In the genomic region with DNA sequence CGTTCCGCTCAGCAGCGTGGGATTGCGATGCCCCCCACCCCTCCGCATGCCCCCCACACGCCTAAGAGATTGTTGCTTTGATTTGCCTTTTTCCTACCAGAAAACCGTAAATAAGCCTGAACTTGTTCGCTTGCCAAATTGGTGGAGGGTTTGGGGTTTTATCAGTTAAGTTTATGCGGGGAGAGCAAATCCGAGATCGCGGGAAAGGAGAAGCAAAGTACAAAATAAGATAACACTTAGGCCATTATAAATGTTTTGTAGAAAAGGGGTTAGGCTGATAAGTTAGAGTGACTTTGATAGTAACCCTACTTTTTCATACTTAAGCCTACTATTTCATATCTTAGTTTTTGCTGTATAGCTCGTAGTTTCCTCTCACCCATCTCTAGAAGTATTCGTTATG, we compare ENCODE assay signal across 8 mouse cellular contexts. TPM values are rescaled to one million over a fixed set of nuclear protein-coding genes. Genes with fewer than 3 reads are reported as not detected.
DNase-seq lines count a peak whose midpoint lies in the region; ATAC-seq and TF ChIP-seq lines count a peak whose summit lies in the region.

No protein-coding gene starts in this region.

- no peak for TF ChIP-seq CTCF in cerebellum, adult 2 months (IDR thresholded peaks at IDR 0.05; ENCODE audit: borderline replicate concordance, insufficient read depth, low read depth, low read length)

- H3K9ac ChIP-seq in neural tube, embryonic 11.5 days (ENCODE audit: low read length), result peak overlapping the region; percentile 71
- H3K9ac ChIP-seq in limb, embryonic 13.5 days, result peak overlapping the region; percentile 67
- H3K9ac ChIP-seq in stomach, embryonic 14.5 days (replicated peaks; ENCODE audit: low read depth, low read length), result peak overlapping the region; percentile 48

- 13% methylated on average over 14 of the region's 14 CpGs for whole genome bisulfite sequencing in cerebellum, adult 2 months
- WGBS in neural tube, embryonic 11.5 days, result 23% methylated on average over 14 of the region's 14 CpGs
- WGBS in limb, embryonic 13.5 days, result 24% methylated on average over 14 of the region's 14 CpGs
- 20% methylated on average over 14 of the region's 14 CpGs for WGBS in stomach, embryonic 14.5 days

- H3K4me1 ChIP-seq in cerebellum, adult 2 months (ENCODE audit: control insufficient read depth, insufficient read depth, low read length), result no peaks in the 10 kb centered on the region
- H3K4me1 ChIP-seq in neural tube, embryonic 11.5 days (ENCODE audit: control insufficient read depth, insufficient read depth, low read length), result 0 out of 2 replicates have a peak, but pooled peaks cover 2% of the 10 kb centered on the region
- H3K4me1 ChIP-seq in limb, embryonic 13.5 days, result peaks cover 6% of the 10 kb centered on the region; the same call in 1 of the 2 replicates
- no peaks in the 10 kb centered on the region for H3K4me1 ChIP-seq in stomach, embryonic 14.5 days (ENCODE audit: control insufficient read depth, insufficient read depth, low read length)

- no peak for ATAC-seq in cerebellum, adult (ENCODE audit: insufficient number of reproducible peaks, low FRiP score, low TSS enrichment)
- no peak for ATAC-seq in neural tube, embryonic 11.5 days (ENCODE audit: insufficient read depth, low FRiP score, low TSS enrichment)
- ATAC-seq in limb, embryonic 13.5 days (ENCODE audit: low FRiP score, low read depth), result no peak
- no peak for ATAC-seq in stomach, embryonic 14.5 days (ENCODE audit: insufficient number of reproducible peaks, insufficient read depth, low FRiP score, low read depth)
- ATAC-seq in granulocyte monocyte progenitor cell, adult 5-6 weeks (replicated peaks; ENCODE audit: poor library complexity, severe bottlenecking), result no peak

- H3K27ac ChIP-seq in cerebellum, adult 2 months (ENCODE audit: insufficient read depth, low read length), result no peak overlapping the region
- H3K27ac ChIP-seq in neural tube, embryonic 11.5 days (ENCODE audit: low read depth, low read length), result no peak overlapping the region
- H3K27ac ChIP-seq in limb, embryonic 13.5 days, result peak overlapping the region; percentile 16; the same call in 1 of the 2 replicates
- peak overlapping the region; percentile 93; the same call in 1 of the 2 replicates for H3K27ac ChIP-seq in stomach, embryonic 14.5 days (ENCODE audit: low read length)

- peaks cover 2% of the 10 kb centered on the region; the same call in 1 of the 2 replicates for H3K36me3 ChIP-seq in neural tube, embryonic 11.5 days (ENCODE audit: control insufficient read depth, insufficient read depth, low read length)
- peaks cover 8% of the 10 kb centered on the region for H3K36me3 ChIP-seq in limb, embryonic 13.5 days
- H3K36me3 ChIP-seq in stomach, embryonic 14.5 days (ENCODE audit: control insufficient read depth, insufficient read depth, low read length), result no peaks in the 10 kb centered on the region

- H3K9me3 ChIP-seq in neural tube, embryonic 11.5 days (ENCODE audit: control insufficient read depth, low read length), result no peaks in the 10 kb centered on the region
- no peaks in the 10 kb centered on the region for H3K9me3 ChIP-seq in limb, embryonic 13.5 days
- no peaks in the 10 kb centered on the region for H3K9me3 ChIP-seq in stomach, embryonic 14.5 days (ENCODE audit: control insufficient read depth, low read depth, low read length)

- no peaks in the 10 kb centered on the region for H3K27me3 ChIP-seq in cerebellum, adult 2 months (ENCODE audit: control insufficient read depth, insufficient read depth, low read length)
- 0 out of 2 replicates have a peak, but pooled peaks cover 7% of the 10 kb centered on the region for H3K27me3 ChIP-seq in neural tube, embryonic 11.5 days (ENCODE audit: control insufficient read depth, insufficient read depth, low read length)
- peaks cover 35% of the 10 kb centered on the region for H3K27me3 ChIP-seq in limb, embryonic 13.5 days
- no peaks in the 10 kb centered on the region for H3K27me3 ChIP-seq in stomach, embryonic 14.5 days (ENCODE audit: control insufficient read depth, insufficient read depth, low read length)

- no peak for TF ChIP-seq POLR2A in cerebellum, adult 2 months (IDR thresholded peaks at IDR 0.05; ENCODE audit: borderline replicate concordance, insufficient read depth, low read length)

- peak overlapping the region; percentile 78 for H3K4me3 ChIP-seq in cerebellum, adult 2 months (replicated peaks; ENCODE audit: insufficient read depth, low read depth, low read length)
- peak overlapping the region; percentile 54 for H3K4me3 ChIP-seq in neural tube, embryonic 11.5 days (ENCODE audit: low read depth, low read length)
- H3K4me3 ChIP-seq in limb, embryonic 13.5 days, result peak overlapping the region; percentile 54
- peak overlapping the region; percentile 48 for H3K4me3 ChIP-seq in stomach, embryonic 14.5 days (ENCODE audit: low read depth, low read length)

- peak overlapping the region; percentile 50 for H3K4me2 ChIP-seq in neural tube, embryonic 11.5 days (ENCODE audit: low read depth)
- H3K4me2 ChIP-seq in limb, embryonic 13.5 days (replicated peaks), result peak overlapping the region; percentile 67
- peak overlapping the region; percentile 44 for H3K4me2 ChIP-seq in stomach, embryonic 14.5 days (replicated peaks; ENCODE audit: low read depth, low read length)

- peak in 1 of 2 experiments; percentile 9 for DNase-seq in cerebellum, adult 2 months
- DNase-seq in neural tube, embryonic 11.5 days (ENCODE audit: low spot score), result no peak
- no peak for DNase-seq in neural tube, embryonic 10.5 days (ENCODE audit: extremely low spot score, low spot score)
- no peak for DNase-seq in cerebellum, postnatal 36 days

RNA-seq across cellular contexts. Expression of a gene that starts 1.0 kb away (rescaled TPM):
- polyA plus RNA-seq in cerebellum, adult 2 months (2012; rRNA removed), result 59.9 and 61.2 TPM in 2 replicates
- 117 and 125 TPM in 2 replicates for polyA plus RNA-seq in neural tube, embryonic 11.5 days (2014; fragmentation: Nextera tagmentation; extraction: Ambion mirVana)
- 114 and 116 TPM in 2 replicates for polyA plus RNA-seq in limb, embryonic 13.5 days (2015; fragmentation: Nextera tagmentation; extraction: Ambion mirVana)
- polyA plus RNA-seq in stomach, embryonic 14.5 days (2014; fragmentation: Nextera tagmentation; extraction: Ambion mirVana), result 104 and 108 TPM in 2 replicates
- 122 and 129 TPM in 2 replicates for total RNA-seq in granulocyte monocyte progenitor cell, adult 5-6 weeks (2014; fragmentation: Nextera tagmentation)
- 246 and 271 TPM in 2 replicates for total RNA-seq in granulocyte monocyte progenitor cell, adult 5-6 weeks (2017)

RNA-seq across cellular contexts. Expression of a gene that starts 1.1 kb away (rescaled TPM):
- 0.54 and 0.68 TPM in 2 replicates for polyA plus RNA-seq in cerebellum, adult 2 months (2012; rRNA removed)
- polyA plus RNA-seq in neural tube, embryonic 11.5 days (2014; fragmentation: Nextera tagmentation; extraction: Ambion mirVana), result 4.8 and 5.8 TPM in 2 replicates
- 2.3 and 2.6 TPM in 2 replicates for polyA plus RNA-seq in limb, embryonic 13.5 days (2015; fragmentation: Nextera tagmentation; extraction: Ambion mirVana)
- 1.5 and 1.6 TPM in 2 replicates for polyA plus RNA-seq in stomach, embryonic 14.5 days (2014; fragmentation: Nextera tagmentation; extraction: Ambion mirVana)
- 0.64 and 2.5 TPM in 2 replicates for total RNA-seq in granulocyte monocyte progenitor cell, adult 5-6 weeks (2014; fragmentation: Nextera tagmentation)
- 2.8 and 3.2 TPM in 2 replicates for total RNA-seq in granulocyte monocyte progenitor cell, adult 5-6 weeks (2017)

RNA-seq across cellular contexts. Expression of a gene that starts 15.5 kb away (rescaled TPM):
- 37.4 and 40.6 TPM in 2 replicates for polyA plus RNA-seq in cerebellum, adult 2 months (2012; rRNA removed)
- 169 and 184 TPM in 2 replicates for polyA plus RNA-seq in neural tube, embryonic 11.5 days (2014; fragmentation: Nextera tagmentation; extraction: Ambion mirVana)
- 261 and 274 TPM in 2 replicates for polyA plus RNA-seq in limb, embryonic 13.5 days (2015; fragmentation: Nextera tagmentation; extraction: Ambion mirVana)
- polyA plus RNA-seq in stomach, embryonic 14.5 days (2014; fragmentation: Nextera tagmentation; extraction: Ambion mirVana), result 192 and 206 TPM in 2 replicates
- 84.8 and 106 TPM in 2 replicates for total RNA-seq in granulocyte monocyte progenitor cell, adult 5-6 weeks (2014; fragmentation: Nextera tagmentation)
- 89.3 and 103 TPM in 2 replicates for total RNA-seq in granulocyte monocyte progenitor cell, adult 5-6 weeks (2017)

Comparison
In these comparisons a context has a peak if more than half of its experiments do, and no peak if none do; other contexts are left out.
1. H3K27ac ChIP-seq: peak in limb, embryonic 13.5 days (single experiment) and stomach, embryonic 14.5 days (single experiment); none in cerebellum, adult 2 months (single experiment) and neural tube, embryonic 11.5 days (single experiment).
2. Peak in every context shown above with its lines, with median percentiles within 50 percentile points of each other: H3K4me3 ChIP-seq, H3K4me2 ChIP-seq and H3K9ac ChIP-seq.